Mouse (Mus musculus) left cerebral cortex, adult 2 months (tissue): ENCODE measurements around the gene Yju2. TPM values are rescaled to one million over a fixed set of nuclear protein-coding genes. Genes with fewer than 3 reads are reported as not detected.
A peak's percentile ranks its signal among the peaks of the same experiment; 100 is the strongest.

Experiments
- DNase-seq, 2 experiments: peaks; one replicate each; pipeline ENCODE4 v3.0.0; 2021 to 2022; ENCODE audit warnings: low spot score in 2 of 2, mixed read lengths in 1 of 2; ENCODE audit errors: extremely low spot score in 1 of 2
- H3K27ac ChIP-seq: fragments of 200-600 bp; 2 replicates; pipeline ENCODE4 v1.8.1; 2022
- H3K4me3 ChIP-seq: fragments of 200-600 bp; 2 replicates; pipeline ENCODE4 v1.8.1; 2022
- CTCF ChIP-seq: fragments of 200-600 bp; IDR thresholded peaks from 2 replicates; pipeline ENCODE4 v1.8.1; 2022; ENCODE audit warnings: antibody characterized with exemption, mild to moderate bottlenecking, moderate library complexity
- intact Hi-C: fragments of 180-260 bp; cut with DNase I; formaldehyde crosslinking; loops from one replicate; pipeline ENCODE4 v1.15.1; 2025
- total RNA-seq, 2 experiments: library from RNA; stranded (reverse); gene quantifications; 2 replicates each; pipeline ENCODE4 v1.2.3; 2021

Gene Yju2
- total RNA-seq, 2 experiments from 2014 or later = 16.4 to 17.4 TPM

- H3K4me3 ChIP-seq = no peak overlapping the region
- no peak for DNase-seq
- intact Hi-C loops = no loop called here
- H3K27ac ChIP-seq = no peak overlapping the region
- no peak for TF ChIP-seq CTCF
These were observed 31.5 kb downstream of the Yju2 start for GRCm38 (mm10) chr17:55990278-55990898.

GRCm38 (mm10) chr17:55996007-55996406, 37.1 kb downstream of the Yju2 start:
- no peak for DNase-seq
- intact Hi-C loops = no loop called here
- no peak overlapping the region for H3K4me3 ChIP-seq
- no peak overlapping the region for H3K27ac ChIP-seq
- TF ChIP-seq CTCF = no peak

DNA sequence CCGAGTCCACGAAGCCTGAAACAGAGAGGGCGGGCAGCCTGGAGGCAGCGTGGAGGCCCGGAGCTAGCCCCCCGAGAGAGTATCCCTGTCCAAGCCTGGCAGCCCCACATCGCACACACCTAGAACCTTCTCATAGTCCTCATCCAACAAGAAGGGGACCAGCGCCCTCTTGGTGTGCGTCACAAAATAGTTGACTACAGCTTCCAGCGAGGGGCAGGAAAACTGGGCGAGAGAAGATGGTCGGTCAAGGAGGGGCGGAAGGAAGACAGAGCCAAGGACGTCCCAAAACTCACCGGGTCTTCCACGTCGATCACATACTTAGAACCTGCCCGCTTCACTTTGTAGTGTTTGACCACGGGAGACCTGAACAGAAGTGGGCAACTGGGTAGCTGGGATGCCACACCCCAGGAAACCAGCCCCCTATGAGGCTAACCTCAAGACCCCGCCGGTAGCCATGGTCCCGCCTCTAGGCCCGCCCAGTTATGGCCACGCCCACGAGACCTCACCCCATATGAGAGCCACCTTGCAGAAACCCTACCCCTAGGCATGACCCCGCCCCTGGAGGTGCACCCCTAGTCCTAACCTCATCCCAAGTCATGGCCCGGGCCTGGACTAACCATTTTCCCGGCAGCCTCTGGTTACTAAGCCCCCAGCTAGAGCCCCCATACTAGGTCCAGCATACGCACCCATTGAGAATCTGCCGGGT, 41.0 kb downstream of the Yju2 start:
- TF ChIP-seq CTCF = no peak
- no peak overlapping the region for H3K4me3 ChIP-seq
- intact Hi-C loops = no loop called here
- no peak for DNase-seq
- no peak overlapping the region for H3K27ac ChIP-seq

DNA sequence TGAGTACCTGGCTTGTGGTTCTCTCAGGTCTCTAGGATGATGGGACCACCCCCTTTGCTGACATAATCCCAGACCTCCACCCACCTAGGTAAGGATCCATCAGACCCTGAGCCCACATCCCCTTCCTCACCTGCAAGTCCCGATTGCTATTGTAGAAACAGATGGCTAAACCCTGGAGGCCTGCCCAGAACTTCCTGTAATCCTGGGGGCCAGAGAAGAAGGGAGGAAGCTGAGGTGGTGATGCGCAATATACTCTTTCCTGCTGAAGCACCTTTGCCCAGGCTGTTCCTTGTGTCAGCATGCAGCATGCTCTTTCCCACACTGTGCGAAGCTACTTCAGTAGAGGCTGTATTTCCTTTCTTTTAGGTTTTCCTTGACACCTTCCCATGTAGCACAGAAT, 44.1 kb downstream of the Yju2 start:
- H3K4me3 ChIP-seq = no peak overlapping the region
- no peak for DNase-seq
- intact Hi-C loops = no loop called here
- TF ChIP-seq CTCF = no peak
- no peak overlapping the region for H3K27ac ChIP-seq

DNA sequence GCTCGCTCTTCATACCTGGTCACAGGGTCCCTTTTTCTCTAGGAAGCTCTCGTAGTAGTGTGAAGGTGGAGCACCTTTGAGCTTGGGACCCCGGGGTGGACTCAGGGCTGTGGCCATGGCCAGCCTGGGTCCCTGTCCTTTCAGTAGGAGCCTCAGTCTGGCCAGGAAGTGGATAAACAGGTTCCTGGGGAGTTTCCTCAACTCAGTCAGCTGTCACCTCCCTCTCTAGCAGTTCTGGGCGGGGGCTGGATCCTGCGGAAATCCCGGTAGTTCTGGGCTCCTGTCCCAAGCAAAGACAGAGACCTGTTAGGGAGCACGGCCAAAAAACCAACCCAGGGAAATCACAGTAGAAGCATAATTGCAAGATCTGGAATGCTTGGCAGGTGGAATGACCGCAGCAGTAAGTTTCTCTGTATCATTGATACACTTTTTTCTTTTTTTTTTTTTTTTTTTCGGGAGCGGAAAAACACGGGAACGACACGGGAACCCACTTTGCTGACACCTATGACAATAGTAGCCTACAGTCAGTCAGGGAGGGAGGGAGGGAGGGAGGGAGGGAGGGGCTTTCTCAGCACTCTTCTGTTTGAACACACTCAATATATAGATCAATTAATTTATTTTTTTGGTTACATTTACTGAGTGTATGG, 46.6 kb downstream of the Yju2 start, which contains the start of the genes Stap2 and Mpnd:
Gene Stap2, minus strand, starts transcription at position 170 of the 647 bp plus-strand sequence.
Gene Mpnd, plus strand, starts transcription at position 297 of the 647 bp plus-strand sequence.
- intact Hi-C loops = no loop called here
- no peak within 1 kb of the TSS for H3K27ac ChIP-seq
- H3K4me3 ChIP-seq = 0 out of 2 replicates have a peak within 1 kb of the TSS, but pooled peaks have one; percentile 33
- DNase-seq = no peak
- TF ChIP-seq CTCF = no peak

- intact Hi-C loops = no loop called here
- TF ChIP-seq CTCF = no peak
- H3K4me3 ChIP-seq = no peak overlapping the region
- DNase-seq = no peak
- H3K27ac ChIP-seq = no peak overlapping the region
These were observed 48.1 kb downstream of the Yju2 start for GRCm38 (mm10) chr17:56006956-56007355.

DNA sequence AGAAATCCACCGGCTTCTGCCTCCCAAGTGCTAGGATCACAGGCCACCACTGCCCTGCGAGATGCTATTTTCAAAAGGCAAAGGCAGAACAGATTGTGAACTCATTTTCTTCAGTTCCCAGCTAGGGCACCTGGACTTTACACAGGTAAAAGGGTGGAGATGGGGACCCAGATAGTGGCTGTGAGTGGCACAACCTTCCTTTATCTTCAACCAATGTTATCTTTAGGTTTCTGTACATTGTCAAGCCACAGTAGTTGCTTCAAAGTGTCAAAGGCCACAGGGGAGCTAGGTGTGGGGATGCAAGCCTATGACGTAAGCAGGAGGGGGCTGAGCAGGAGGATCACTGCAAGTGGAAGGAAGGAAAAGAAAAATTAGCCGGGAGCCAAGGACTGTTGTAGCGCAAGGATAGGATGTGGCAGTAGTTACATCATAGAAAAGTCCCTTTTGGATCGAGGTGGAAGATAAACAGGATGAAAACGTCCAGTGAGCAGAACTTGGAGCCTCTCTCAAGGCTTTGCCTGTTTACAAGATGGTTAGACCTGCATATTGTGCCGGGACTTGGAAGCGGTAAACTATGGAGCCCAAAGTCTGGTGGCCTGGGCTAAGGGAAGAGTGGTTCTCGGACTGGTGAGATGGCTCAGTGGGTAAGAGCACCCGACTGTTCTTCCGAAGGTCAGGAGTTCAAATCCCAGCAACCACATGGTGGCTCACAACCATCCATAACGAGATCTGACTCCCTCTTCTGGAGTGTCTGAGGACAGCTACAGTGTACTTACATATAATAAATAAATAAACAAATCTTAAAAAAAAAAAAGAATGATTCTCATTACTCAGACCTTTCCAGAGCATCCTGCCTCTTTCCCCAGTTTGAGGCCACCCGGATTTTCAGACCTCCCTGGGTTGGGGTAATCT, 48.8 kb downstream of the Yju2 start:
- intact Hi-C loops = no loop called here

DNA sequence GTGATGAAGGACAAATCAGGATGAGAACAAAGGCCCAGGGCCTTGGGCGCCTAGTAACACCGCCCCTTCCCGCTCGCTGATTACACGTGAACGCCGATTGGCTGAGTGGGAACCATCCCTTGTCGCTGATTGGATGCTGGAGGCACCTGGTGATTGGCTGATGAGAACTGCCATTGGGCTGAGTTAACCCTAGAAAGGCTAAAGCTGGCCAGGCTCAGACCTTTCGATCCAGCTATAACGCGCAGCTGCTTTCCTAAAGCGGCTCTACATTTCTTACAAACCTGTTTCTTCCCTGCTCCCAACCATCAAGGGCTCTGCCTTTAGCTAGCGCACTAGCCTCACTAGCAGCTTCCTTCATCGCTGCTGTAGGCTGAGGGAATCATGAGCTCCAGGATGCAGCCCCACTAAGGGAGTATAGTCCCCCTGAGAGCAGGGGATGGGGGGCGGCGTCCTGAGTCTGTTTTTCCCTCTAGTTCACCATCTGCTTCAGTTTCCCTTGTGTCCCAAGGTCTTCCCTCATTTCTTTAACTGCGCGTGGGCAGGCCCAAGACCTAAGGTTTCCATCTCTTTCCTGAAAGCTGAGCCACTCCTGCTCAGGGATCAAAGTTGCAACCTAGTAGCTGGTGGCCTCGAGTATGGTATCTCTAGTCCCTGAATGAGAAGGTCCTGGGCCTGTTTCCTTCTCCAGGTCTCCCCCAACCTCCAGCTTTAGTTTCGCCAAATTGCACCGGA, 49.6 kb downstream of the Yju2 start:
- Histone ChIP-seq H3K4me3 (peak overlapping the region; percentile 96), H3K27ac (peak overlapping the region; percentile 95)
- DNase-seq = peak; percentile 88 to 92
- intact Hi-C loops = loop anchor here (1.0 kb wide), 1 partner anchor 49 kb away; the partner anchor contains the start of gene Yju2
- no peak for TF ChIP-seq CTCF

More for the DNA sequence above, 48.8 kb downstream of the Yju2 start:
- no peak for DNase-seq
- peak overlapping the region; percentile 96 for H3K4me3 ChIP-seq
- no peak; the same call in 1 of the 2 replicates for TF ChIP-seq CTCF
- peak overlapping the region; percentile 95 for H3K27ac ChIP-seq

DNA sequence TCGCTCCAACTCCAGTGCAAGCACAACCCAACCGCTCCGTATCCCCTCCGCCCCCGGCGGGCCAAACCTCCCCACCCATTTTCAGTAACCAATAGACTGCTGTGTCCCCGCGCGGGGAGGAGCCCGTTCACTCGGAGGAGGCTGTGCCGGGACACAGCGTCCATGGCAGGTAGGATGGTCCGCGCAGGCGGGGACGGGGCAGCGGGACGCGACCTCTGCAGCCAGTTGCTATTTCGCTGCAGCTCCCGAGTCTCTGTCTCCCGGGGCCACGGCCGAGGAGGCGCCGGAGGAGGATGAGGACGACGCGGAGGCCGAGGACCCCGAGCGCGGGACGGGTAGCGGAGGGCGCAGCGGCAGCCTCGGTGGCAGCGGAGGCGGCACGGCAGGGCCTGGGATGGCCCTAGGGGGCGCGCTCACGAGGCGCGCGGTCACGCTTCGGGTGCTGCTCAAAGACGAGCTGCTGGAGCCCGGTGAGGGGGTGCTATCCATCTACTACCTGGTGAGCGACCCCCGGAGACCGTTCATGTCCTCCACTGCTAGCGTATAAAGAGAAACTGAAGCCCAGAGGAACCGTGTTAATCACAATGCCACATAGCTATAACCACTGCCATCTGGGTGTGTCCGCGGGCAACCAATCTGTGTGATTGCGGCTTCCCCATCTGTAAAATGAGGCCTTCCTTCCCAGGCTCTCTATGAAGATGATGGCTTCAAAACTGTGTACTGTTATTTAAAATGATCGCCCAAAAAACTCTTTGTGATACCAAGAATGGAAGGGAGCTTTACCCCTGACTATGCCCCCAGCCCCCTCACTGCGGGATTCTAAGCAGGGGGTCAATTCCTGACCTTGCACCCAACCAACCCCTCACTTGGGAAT, 50.4 kb downstream of the Yju2 start:
- intact Hi-C loops = loop anchor here (1.0 kb wide), 1 partner anchor 50 kb away; the partner anchor contains the start of gene Yju2

GRCm38 (mm10) chr17:56009962-56010240, 51.0 kb downstream of the Yju2 start:
- Histone ChIP-seq H3K4me3 (peak overlapping the region; percentile 96), H3K27ac (peak overlapping the region; percentile 95)
- intact Hi-C loops = loop anchor here (1.0 to 2.0 kb wide), 2 partner anchors 33 to 51 kb away; partner anchors contain the start of gene Yju2
- no peak for DNase-seq
- TF ChIP-seq CTCF = no peak

More for the DNA sequence above, 50.4 kb downstream of the Yju2 start:
- peak overlapping the region; percentile 95 for H3K27ac ChIP-seq
- peak; percentile 88 to 91 for DNase-seq
- H3K4me3 ChIP-seq = peak overlapping the region; percentile 96
- peak; percentile 54 for TF ChIP-seq CTCF
